Mouse (Mus musculus): ENCODE measurements around the gene Bean1. TPM values are rescaled to one million over a fixed set of nuclear protein-coding genes. Genes with fewer than 3 reads are reported as not detected.

The Bean1 gene
- polyA plus RNA-seq, 1 experiment from 2014 or later: 1.6 TPM

GRCm38 (mm10) chr8:104219079-104219478 is 48.8 kb downstream of the Bean1 start:
- ATAC-seq (ENCODE audit: low FRiP score, low read depth): no peak
- Histone ChIP-seq H3K4me1 (no peaks in the 10 kb centered on the region), H3K27ac (replicated peaks) (no peak overlapping the region), H3K27me3 (no peaks in the 10 kb centered on the region), H3K36me3 (peaks cover 7% of the 10 kb centered on the region), H3K4me3 (no peak overlapping the region), H3K4me2 (replicated peaks) (no peak overlapping the region), H3K9ac (replicated peaks) (no peak overlapping the region), H3K9me3 (peaks cover 1% of the 10 kb centered on the region; the same call in 1 of the 2 replicates)
- WGBS: 28% methylated on average over 11 of the region's 11 CpGs

GRCm38 (mm10) chr8:104219806-104220205 is 49.6 kb downstream of the Bean1 start:
- Histone ChIP-seq H3K4me1 (no peaks in the 10 kb centered on the region), H3K36me3 (peaks cover 14% of the 10 kb centered on the region), H3K4me2 (replicated peaks) (no peak overlapping the region), H3K27ac (replicated peaks) (no peak overlapping the region), H3K4me3 (no peak overlapping the region), H3K27me3 (no peaks in the 10 kb centered on the region), H3K9me3 (peaks cover 5% of the 10 kb centered on the region; the same call in 1 of the 2 replicates), H3K9ac (replicated peaks) (no peak overlapping the region)
- peak; percentile 51; the same call in 1 of the 2 replicates for ATAC-seq (ENCODE audit: low FRiP score, low read depth)
- WGBS: 45% methylated on average over 5 of the region's 5 CpGs

- Histone ChIP-seq H3K4me3 (no peak overlapping the region), H3K27ac (replicated peaks) (no peak overlapping the region), H3K4me1 (no peaks in the 10 kb centered on the region), H3K27me3 (no peaks in the 10 kb centered on the region), H3K9me3 (peaks cover 5% of the 10 kb centered on the region; the same call in 1 of the 2 replicates), H3K9ac (replicated peaks) (no peak overlapping the region), H3K4me2 (replicated peaks) (no peak overlapping the region), H3K36me3 (peaks cover 86% of the 10 kb centered on the region)
- ATAC-seq (ENCODE audit: low FRiP score, low read depth): no peak
- WGBS: 92% methylated on average over 5 of the region's 5 CpGs
Measured at GRCm38 (mm10) chr8:104227048-104227447, 56.8 kb downstream of the Bean1 start.

- H3K36me3 ChIP-seq: peaks cover 98% of the 10 kb centered on the region
- no peaks in the 10 kb centered on the region for H3K9me3 ChIP-seq
Measured at GRCm38 (mm10) chr8:104230377-104230776, 60.1 kb downstream of the Bean1 start.

GRCm38 (mm10) chr8:104232039-104232438 is 61.8 kb downstream of the Bean1 start:
- Histone ChIP-seq H3K27ac (replicated peaks) (no peak overlapping the region), H3K36me3 (peaks cover 98% of the 10 kb centered on the region), H3K4me3 (no peak overlapping the region), H3K9ac (replicated peaks) (no peak overlapping the region), H3K27me3 (no peaks in the 10 kb centered on the region), H3K4me1 (no peaks in the 10 kb centered on the region), H3K4me2 (replicated peaks) (no peak overlapping the region), H3K9me3 (no peaks in the 10 kb centered on the region)
- ATAC-seq (ENCODE audit: low FRiP score, low read depth): no peak
- 90% methylated on average over 4 of the region's 4 CpGs for WGBS

More at GRCm38 (mm10) chr8:104230377-104230776, 60.1 kb downstream of the Bean1 start:
- Histone ChIP-seq H3K27me3 (no peaks in the 10 kb centered on the region), H3K4me1 (no peaks in the 10 kb centered on the region), H3K4me3 (no peak overlapping the region), H3K9ac (replicated peaks) (no peak overlapping the region), H3K27ac (replicated peaks) (no peak overlapping the region), H3K4me2 (replicated peaks) (no peak overlapping the region)
- ATAC-seq (ENCODE audit: low FRiP score, low read depth): no peak
- WGBS: 92% methylated on average over 9 of the region's 9 CpGs

- Histone ChIP-seq H3K4me2 (replicated peaks) (no peak overlapping the region), H3K27ac (replicated peaks) (no peak overlapping the region), H3K36me3 (peaks cover 98% of the 10 kb centered on the region), H3K4me1 (no peaks in the 10 kb centered on the region), H3K4me3 (no peak overlapping the region), H3K9ac (replicated peaks) (no peak overlapping the region), H3K9me3 (no peaks in the 10 kb centered on the region), H3K27me3 (no peaks in the 10 kb centered on the region)
- no peak for ATAC-seq (ENCODE audit: low FRiP score, low read depth)
- 93% methylated on average over 5 of the region's 5 CpGs for WGBS
Measured at GRCm38 (mm10) chr8:104232919-104233318, 62.7 kb downstream of the Bean1 start.

- Histone ChIP-seq H3K27me3 (no peaks in the 10 kb centered on the region), H3K4me2 (replicated peaks) (no peak overlapping the region), H3K4me1 (no peaks in the 10 kb centered on the region), H3K4me3 (no peak overlapping the region), H3K9me3 (no peaks in the 10 kb centered on the region), H3K27ac (replicated peaks) (no peak overlapping the region), H3K9ac (replicated peaks) (no peak overlapping the region), H3K36me3 (peaks cover 99% of the 10 kb centered on the region)
- 49% methylated on average over 6 of the region's 6 CpGs for WGBS
- 0 out of 2 replicates have a peak, but pooled peaks have one; percentile 44 for ATAC-seq (ENCODE audit: low FRiP score, low read depth)
Measured at GRCm38 (mm10) chr8:104234573-104234972, 64.3 kb downstream of the Bean1 start.

- H3K4me1 ChIP-seq: no peaks in the 10 kb centered on the region
- no peak for ATAC-seq (ENCODE audit: low FRiP score, low read depth)
- no peaks in the 10 kb centered on the region for H3K27me3 ChIP-seq
- WGBS: 83% methylated on average over 10 of the region's 10 CpGs
- H3K4me3 ChIP-seq: no peak overlapping the region
- H3K9ac ChIP-seq (replicated peaks): no peak overlapping the region
- H3K36me3 ChIP-seq: peaks cover 96% of the 10 kb centered on the region
- H3K27ac ChIP-seq (replicated peaks): no peak overlapping the region
- H3K4me2 ChIP-seq (replicated peaks): no peak overlapping the region
- no peaks in the 10 kb centered on the region for H3K9me3 ChIP-seq
Measured at GRCm38 (mm10) chr8:104239418-104239861, 69.2 kb downstream of the Bean1 start.

- Histone ChIP-seq H3K36me3 (peaks cover 75% of the 10 kb centered on the region), H3K27me3 (no peaks in the 10 kb centered on the region), H3K27ac (replicated peaks) (no peak overlapping the region), H3K9me3 (no peaks in the 10 kb centered on the region), H3K4me1 (peaks cover 7% of the 10 kb centered on the region; the same call in 1 of the 2 replicates), H3K4me2 (replicated peaks) (no peak overlapping the region), H3K4me3 (no peak overlapping the region), H3K9ac (replicated peaks) (no peak overlapping the region)
- no peak for ATAC-seq (ENCODE audit: low FRiP score, low read depth)
- WGBS: 88% methylated on average over 12 of the region's 12 CpGs
Measured at GRCm38 (mm10) chr8:104242038-104242644, 71.9 kb downstream of the Bean1 start.

GRCm38 (mm10) chr8:104246621-104247020 is 76.4 kb downstream of the Bean1 start:
- Histone ChIP-seq H3K4me2 (replicated peaks) (no peak overlapping the region), H3K9ac (replicated peaks) (no peak overlapping the region), H3K4me1 (peaks cover 18% of the 10 kb centered on the region), H3K27ac (replicated peaks) (no peak overlapping the region), H3K9me3 (no peaks in the 10 kb centered on the region), H3K36me3 (peaks cover 30% of the 10 kb centered on the region), H3K4me3 (no peak overlapping the region), H3K27me3 (no peaks in the 10 kb centered on the region)
- 88% methylated on average over 4 of the region's 4 CpGs for WGBS
- ATAC-seq (ENCODE audit: low FRiP score, low read depth): no peak

GRCm38 (mm10) chr8:104247054-104247907 is 77.0 kb downstream of the Bean1 start:
- H3K9ac ChIP-seq (replicated peaks): peak overlapping the region; percentile 82
- no peak overlapping the region for H3K27ac ChIP-seq (replicated peaks)
- WGBS: 77% methylated on average over 22 of the region's 22 CpGs

GRCm38 (mm10) chr8:104247908-104248275 is 77.7 kb downstream of the Bean1 start:
- H3K9me3 ChIP-seq: no peaks in the 10 kb centered on the region
- H3K36me3 ChIP-seq: peaks cover 18% of the 10 kb centered on the region; the same call in 1 of the 2 replicates
- H3K27ac ChIP-seq (replicated peaks): no peak overlapping the region
- ATAC-seq (ENCODE audit: low FRiP score, low read depth): peak; percentile 5; the same call in 1 of the 2 replicates
- H3K4me2 ChIP-seq (replicated peaks): peak overlapping the region; percentile 65
- H3K4me3 ChIP-seq: peak overlapping the region; percentile 74
- no peaks in the 10 kb centered on the region for H3K27me3 ChIP-seq
- peaks cover 22% of the 10 kb centered on the region for H3K4me1 ChIP-seq
- WGBS: 5% methylated on average over 11 of the region's 11 CpGs
- peak overlapping the region; percentile 82 for H3K9ac ChIP-seq (replicated peaks)

More at GRCm38 (mm10) chr8:104247054-104247907, 77.0 kb downstream of the Bean1 start:
- no peak for ATAC-seq (ENCODE audit: low FRiP score, low read depth)
- H3K4me1 ChIP-seq: peaks cover 22% of the 10 kb centered on the region
- peaks cover 24% of the 10 kb centered on the region for H3K36me3 ChIP-seq
- H3K4me3 ChIP-seq: peak overlapping the region; percentile 74
- H3K4me2 ChIP-seq (replicated peaks): peak overlapping the region; percentile 65
- H3K9me3 ChIP-seq: no peaks in the 10 kb centered on the region
- no peaks in the 10 kb centered on the region for H3K27me3 ChIP-seq
